ENCODE assay signal across 9 mouse cellular contexts in the genomic region with DNA sequence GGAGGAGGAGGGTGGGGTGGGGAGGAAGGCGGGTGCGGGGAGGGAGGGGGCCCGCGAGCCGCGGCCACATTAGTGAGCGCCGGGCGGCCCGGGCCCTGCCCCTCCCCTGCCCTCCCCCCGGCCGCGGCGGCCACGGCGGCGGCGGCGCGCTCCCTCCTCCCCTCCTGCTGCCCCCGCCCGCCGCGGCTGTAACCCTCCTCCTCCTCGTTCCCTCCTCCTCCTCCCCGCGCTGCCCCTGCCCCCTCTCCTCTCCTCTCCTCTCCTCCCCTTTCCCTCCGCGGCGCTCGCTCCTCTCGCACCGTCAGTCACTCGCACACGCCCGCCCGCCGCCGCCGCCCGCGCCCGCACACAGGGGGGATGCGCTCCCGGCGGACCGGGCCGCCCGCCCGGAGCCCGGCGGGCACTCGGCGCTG. TPM values are rescaled to one million over a fixed set of nuclear protein-coding genes. Genes with fewer than 3 reads are reported as not detected.
DNase-seq lines count a peak whose midpoint lies in the region; ATAC-seq and TF ChIP-seq lines count a peak whose summit lies in the region.
"Had no signal": no experiment of that assay in that cellular context is flagged by ENCODE, and none has a peak within 500 bp of the region (broad histone marks: within the 10 kb centered on the region; RNA-seq: fewer than 3 reads in every experiment).

No protein-coding gene starts in this region.

- peak; percentile 80 for DNase-seq in CH12.LX (ENCODE audit: extremely low read depth)
- DNase-seq in c-Kit-positive CD71-negative TER-119-negative erythroid progenitor cells, embryonic 14.5 days (ENCODE audit: low read depth): peak; percentile 50
- peak; percentile 96 for DNase-seq in heart, postnatal 0 days (ENCODE audit: low spot score)
- peak; percentile 89 to 95 for DNase-seq in kidney, postnatal 4 days
- peak; percentile 90 to 93 for DNase-seq in lung, adult 18-20 months
- peak; percentile 86 to 87 for DNase-seq in thymus, postnatal 10 days (ENCODE audit: low spot score in 2 of 2)

- dilution Hi-C loops in CH12.LX (cut with MboI; ENCODE audit: extremely low pct_ligation_motif_present, extremely low pct_unique_long_range_greater_than_20kb, low sequenced_read_pairs): no loop called here

- H3K27ac ChIP-seq in CH12.LX (ENCODE audit: insufficient read depth, low read depth): peak overlapping the region; percentile 98
- H3K27ac ChIP-seq in forebrain, embryonic 12.5 days: peak overlapping the region; percentile 100
- H3K27ac ChIP-seq in heart, postnatal 0 days (ENCODE audit: low read depth): peak overlapping the region; percentile 100
- peak overlapping the region; percentile 100 for H3K27ac ChIP-seq in neural tube, embryonic 15.5 days (replicated peaks)

- in situ Hi-C loops in CH12.LX (cut with MboI; ENCODE audit: low pct_ligation_motif_present, low pct_unique_long_range_greater_than_20kb, low sequenced_read_pairs): no loop called here

- H3K4me3 ChIP-seq in CH12.LX (replicated peaks in 1 of 3; ENCODE audit: low read depth in 2 of 3, low read length in 2 of 3, poor library complexity in 1 of 3): peak overlapping the region; percentile 69 to 96 (median 91)
- peak overlapping the region; percentile 99 for H3K4me3 ChIP-seq in forebrain, embryonic 12.5 days (replicated peaks)
- H3K4me3 ChIP-seq in heart, postnatal 0 days (ENCODE audit: low read depth, low read length): peak overlapping the region; percentile 95
- H3K4me3 ChIP-seq in neural tube, embryonic 15.5 days (replicated peaks): peak overlapping the region; percentile 80

- H3K4me1 ChIP-seq in CH12.LX (ENCODE audit: control insufficient read depth in 1 of 2, insufficient read depth in 2 of 2): peaks cover 11 to 50% of the 10 kb centered on the region in 2 experiments
- peaks cover 25% of the 10 kb centered on the region for H3K4me1 ChIP-seq in forebrain, embryonic 12.5 days
- H3K4me1 ChIP-seq in heart, postnatal 0 days (ENCODE audit: control insufficient read depth, insufficient read depth): peaks cover 23% of the 10 kb centered on the region
- H3K4me1 ChIP-seq in neural tube, embryonic 15.5 days: peaks cover 28% of the 10 kb centered on the region

- under 1% methylated on average over 26 of the region's 54 CpGs for WGBS in forebrain, embryonic 12.5 days
- WGBS in heart, postnatal 0 days: under 1% methylated on average over 23 of the region's 54 CpGs
- 6% methylated on average over 26 of the region's 54 CpGs for WGBS in neural tube, embryonic 15.5 days

- TF ChIP-seq POLR2A in CH12.LX (IDR thresholded peaks at IDR 0.05; ENCODE audit: low read depth, low read length): peak; percentile 18; the same call in 1 of the 2 replicates

- peaks cover 29% of the 10 kb centered on the region for H3K79me2 ChIP-seq in CH12.LX (replicated peaks; ENCODE audit: control insufficient read depth, extremely low read depth, insufficient read depth, poor library complexity, severe bottlenecking)

- peak overlapping the region; percentile 100 for H3K9ac ChIP-seq in CH12.LX (ENCODE audit: insufficient read depth, low read depth)
- H3K9ac ChIP-seq in forebrain, embryonic 12.5 days: peak overlapping the region; percentile 100
- H3K9ac ChIP-seq in heart, postnatal 0 days (replicated peaks; ENCODE audit: low read depth, low read length): peak overlapping the region; percentile 99
- peak overlapping the region; percentile 100 for H3K9ac ChIP-seq in neural tube, embryonic 15.5 days (replicated peaks)

- H3K9me3 ChIP-seq in CH12.LX (replicated peaks; ENCODE audit: low read length): no peaks in the 10 kb centered on the region
- H3K9me3 ChIP-seq in forebrain, embryonic 12.5 days: no peaks in the 10 kb centered on the region
- no peaks in the 10 kb centered on the region for H3K9me3 ChIP-seq in heart, postnatal 0 days (replicated peaks; ENCODE audit: control insufficient read depth, low read length)
- no peaks in the 10 kb centered on the region for H3K9me3 ChIP-seq in neural tube, embryonic 15.5 days (replicated peaks)

- no peak for TF ChIP-seq CTCF in CH12.LX (conservative IDR thresholded peaks at IDR 0.05 in 1 of 2, IDR thresholded peaks at IDR 0.05 in 1 of 2; ENCODE audit: low read depth in 2 of 2, low read length in 2 of 2)
- no peak for TF ChIP-seq CTCF in heart, postnatal 0 days (IDR thresholded peaks at IDR 0.05; ENCODE audit: low read depth)

- TF ChIP-seq RAD21 in CH12.LX (IDR thresholded peaks at IDR 0.05; ENCODE audit: low read depth, low read length): no peak

- no peak overlapping the region for H3K4me2 ChIP-seq in CH12.LX (ENCODE audit: insufficient read depth, low read depth, poor library complexity, severe bottlenecking)
- peak overlapping the region; percentile 63 for H3K4me2 ChIP-seq in forebrain, embryonic 12.5 days
- peak overlapping the region; percentile 78 for H3K4me2 ChIP-seq in heart, postnatal 0 days (ENCODE audit: low read depth, low read length)
- H3K4me2 ChIP-seq in neural tube, embryonic 15.5 days: peak overlapping the region; percentile 61

- H3K27me3 ChIP-seq in CH12.LX (replicated peaks): no peaks in the 10 kb centered on the region
- H3K27me3 ChIP-seq in forebrain, embryonic 12.5 days: no peaks in the 10 kb centered on the region
- no peaks in the 10 kb centered on the region for H3K27me3 ChIP-seq in heart, postnatal 0 days (ENCODE audit: control insufficient read depth, insufficient read depth, low read length)
- H3K27me3 ChIP-seq in neural tube, embryonic 15.5 days (replicated peaks): no peaks in the 10 kb centered on the region

- ATAC-seq in forebrain, embryonic 12.5 days (ENCODE audit: low FRiP score): peak; percentile 74
- peak; percentile 70 for ATAC-seq in heart, postnatal 0 days (ENCODE audit: insufficient read depth, low read depth)
- peak; percentile 75 for ATAC-seq in neural tube, embryonic 15.5 days (ENCODE audit: low FRiP score)

- TF ChIP-seq EP300 in CH12.LX (IDR thresholded peaks at IDR 0.05; ENCODE audit: low read length): no peak
- TF ChIP-seq EP300 in heart, postnatal 0 days (IDR thresholded peaks at IDR 0.05; ENCODE audit: low read depth): no peak

- peaks cover 2 to 6% of the 10 kb centered on the region in 2 experiments for H3K36me3 ChIP-seq in CH12.LX (replicated peaks in 1 of 2; ENCODE audit: control insufficient read depth in 1 of 2, insufficient read depth in 1 of 2, low read length in 1 of 2)
- H3K36me3 ChIP-seq in forebrain, embryonic 12.5 days (replicated peaks): no peaks in the 10 kb centered on the region
- 0 out of 2 replicates have a peak, but pooled peaks cover 8% of the 10 kb centered on the region for H3K36me3 ChIP-seq in heart, postnatal 0 days (replicated peaks; ENCODE audit: control insufficient read depth, insufficient read depth, low read length)
- H3K36me3 ChIP-seq in neural tube, embryonic 15.5 days: no peaks in the 10 kb centered on the region

TF ChIP-seq in CH12.LX, 34 proteins besides CTCF, POLR2A, EP300 and RAD21:
- TF ChIP-seq PAX5 (IDR thresholded peaks at IDR 0.05; ENCODE audit: low read length) (no peak), UBTF (IDR thresholded peaks at IDR 0.05; ENCODE audit: low read depth, low read length) (no peak), ETS1 (conservative IDR thresholded peaks at IDR 0.05; ENCODE audit: low read depth, low read length) (no peak), USF1 (IDR thresholded peaks at IDR 0.05; ENCODE audit: low read depth, low read length) (no peak), TBP (conservative IDR thresholded peaks at IDR 0.05; ENCODE audit: low read depth, low read length) (no peak), ZKSCAN1 (IDR thresholded peaks at IDR 0.05; ENCODE audit: borderline replicate concordance, low read depth, low read length) (no peak), MYC (IDR thresholded peaks at IDR 0.05; ENCODE audit: low read depth, low read length) (no peak), TCF12 (IDR thresholded peaks at IDR 0.05; ENCODE audit: low read depth, low read length) (peak; percentile 58; the same call in 1 of the 2 replicates)

RNA-seq across cellular contexts. Expression of a gene that starts 0.6 kb away (rescaled TPM):
- total RNA-seq in CH12.LX (2012; rRNA removed): 37.7 and 41.8 TPM in 2 replicates
- 86.8 and 95.7 TPM in 2 replicates for total RNA-seq in CH12.LX (2014; rRNA removed)
- polyA plus RNA-seq in CH12.LX (2012; ENCODE audit: insufficient read length, low read depth): 33.8 and 40.4 TPM in 2 replicates
- polyA plus RNA-seq in forebrain, embryonic 12.5 days (2016; fragmentation: Nextera tagmentation; extraction: Ambion mirVana): 77.9 and 81.8 TPM in 2 replicates
- total RNA-seq in heart, postnatal 0 days (2014; rRNA removed; ENCODE audit: low replicate concordance): 62.1 and 72.7 TPM in 2 replicates
- 24.7 and 28.3 TPM in 2 replicates for polyA plus RNA-seq in heart, postnatal 0 days (2015; fragmentation: Nextera tagmentation; extraction: Ambion mirVana)
- polyA plus RNA-seq in neural tube, embryonic 15.5 days (2015; fragmentation: Nextera tagmentation; extraction: Ambion mirVana): 27.7 and 35.3 TPM in 2 replicates

RNA-seq across cellular contexts. Expression of a gene that starts 6.9 kb away (rescaled TPM):
- total RNA-seq in CH12.LX (2012; rRNA removed) (not detected in 2 replicates), CH12.LX (2014; rRNA removed) (not detected in 2 replicates)
- polyA plus RNA-seq in CH12.LX (2012; ENCODE audit: insufficient read length, low read depth): not detected in 2 replicates
- polyA plus RNA-seq in forebrain, embryonic 12.5 days (2016; fragmentation: Nextera tagmentation; extraction: Ambion mirVana): not detected in 2 replicates
- total RNA-seq in heart, postnatal 0 days (2014; rRNA removed; ENCODE audit: low replicate concordance): not detected in 2 replicates
- not detected in 2 replicates for polyA plus RNA-seq in heart, postnatal 0 days (2015; fragmentation: Nextera tagmentation; extraction: Ambion mirVana)
- polyA plus RNA-seq in neural tube, embryonic 15.5 days (2015; fragmentation: Nextera tagmentation; extraction: Ambion mirVana): not detected in 2 replicates
- polyA plus RNA-seq: macrophage had no signal

Comparison
In these comparisons a context has a peak if more than half of its experiments do, and no peak if none do; other contexts are left out.
1. Peak in every context shown above with its lines: DNase-seq, ATAC-seq, H3K4me3 ChIP-seq and H3K27ac ChIP-seq.